Mouse (Mus musculus): Measurements from ENCODE around the gene Pou4f1. TPM values are rescaled to one million over a fixed set of nuclear protein-coding genes. Genes with fewer than 3 reads are reported as not detected.

Gene Pou4f1
- polyA plus RNA-seq, 2 experiments, result 0.02 TPM; not detected in 1

GRCm38 (mm10) chr14:104465483-104466235, 2.1 kb downstream of the Pou4f1 start:
- Histone ChIP-seq H3K36me3 (replicated peaks; ENCODE audit: control insufficient read depth, insufficient read depth, low read depth) (no peaks in the 10 kb centered on the region), H3K4me2 (ENCODE audit: low read depth) (peak overlapping the region; percentile 9; the same call in 1 of the 2 replicates), H3K4me3 (ENCODE audit: insufficient read depth in 1 of 2, low read depth in 2 of 2, low read length in 2 of 2) (no peak overlapping the region), H3K27me3 (ENCODE audit: control insufficient read depth, insufficient read depth, low read length) (peaks cover 95% of the 10 kb centered on the region), H3K4me1 (replicated peaks; ENCODE audit: control insufficient read depth in 2 of 2, insufficient read depth in 2 of 2, low read length in 1 of 2) (no peaks in the 10 kb centered on the region), H3K9ac (replicated peaks) (no peak overlapping the region), H3K27ac (no peak overlapping the region), H3K9me3 (ENCODE audit: control insufficient read depth, low read length) (no peaks in the 10 kb centered on the region)
- no peak for TF ChIP-seq CTCF (IDR thresholded peaks at IDR 0.05; ENCODE audit: low read depth)
- no peak for TF ChIP-seq EP300 (IDR thresholded peaks at IDR 0.05; ENCODE audit: low read depth)
- DNase-seq (ENCODE audit: low read depth in 3 of 3, low spot score in 3 of 3), result no peak
- no peak for ATAC-seq (ENCODE audit: insufficient read depth)
- whole genome bisulfite sequencing (ENCODE audit: insufficient replicate concordance), result 1% methylated on average over 64 of the region's 64 CpGs

GRCm38 (mm10) chr14:104464841-104465240, 3.0 kb downstream of the Pou4f1 start:
- Histone ChIP-seq H3K27me3 (ENCODE audit: control insufficient read depth, insufficient read depth, low read length) (peaks cover 95% of the 10 kb centered on the region), H3K4me3 (ENCODE audit: insufficient read depth in 1 of 2, low read depth in 2 of 2, low read length in 2 of 2) (no peak overlapping the region), H3K27ac (no peak overlapping the region), H3K9me3 (ENCODE audit: control insufficient read depth, low read length) (no peaks in the 10 kb centered on the region), H3K4me1 (replicated peaks; ENCODE audit: control insufficient read depth in 2 of 2, insufficient read depth in 2 of 2, low read length in 1 of 2) (no peaks in the 10 kb centered on the region), H3K4me2 (ENCODE audit: low read depth) (no peak overlapping the region), H3K36me3 (replicated peaks; ENCODE audit: control insufficient read depth, insufficient read depth, low read depth) (no peaks in the 10 kb centered on the region), H3K9ac (replicated peaks) (no peak overlapping the region)
- no peak for ATAC-seq (ENCODE audit: insufficient read depth)
- TF ChIP-seq CTCF (IDR thresholded peaks at IDR 0.05; ENCODE audit: low read depth), result no peak
- no peak for TF ChIP-seq EP300 (IDR thresholded peaks at IDR 0.05; ENCODE audit: low read depth)
- 5% methylated on average over 5 of the region's 5 CpGs for WGBS (ENCODE audit: insufficient replicate concordance)
- no peak for DNase-seq (ENCODE audit: low read depth in 3 of 3, low spot score in 3 of 3)

GRCm38 (mm10) chr14:104463631-104464250, 4.1 kb downstream of the Pou4f1 start:
- 7% methylated on average over 5 of the region's 5 CpGs for WGBS (ENCODE audit: insufficient replicate concordance)
- no peak for ATAC-seq (ENCODE audit: insufficient read depth)
- no peak overlapping the region for H3K27ac ChIP-seq
- no peaks in the 10 kb centered on the region for H3K4me1 ChIP-seq (replicated peaks; ENCODE audit: control insufficient read depth in 2 of 2, insufficient read depth in 2 of 2, low read length in 1 of 2)
- H3K27me3 ChIP-seq (ENCODE audit: control insufficient read depth, insufficient read depth, low read length), result peaks cover 95% of the 10 kb centered on the region
- no peak for TF ChIP-seq EP300 (IDR thresholded peaks at IDR 0.05; ENCODE audit: low read depth)
- TF ChIP-seq CTCF (IDR thresholded peaks at IDR 0.05; ENCODE audit: low read depth), result no peak
- no peak overlapping the region for H3K4me3 ChIP-seq (ENCODE audit: insufficient read depth in 1 of 2, low read depth in 2 of 2, low read length in 2 of 2)
- DNase-seq (ENCODE audit: low read depth in 3 of 3, low spot score in 3 of 3), result no peak
- no peaks in the 10 kb centered on the region for H3K9me3 ChIP-seq (ENCODE audit: control insufficient read depth, low read length)
- H3K9ac ChIP-seq (replicated peaks), result no peak overlapping the region
- H3K36me3 ChIP-seq (replicated peaks; ENCODE audit: control insufficient read depth, insufficient read depth, low read depth), result no peaks in the 10 kb centered on the region
- no peak overlapping the region for H3K4me2 ChIP-seq (ENCODE audit: low read depth)

GRCm38 (mm10) chr14:104461286-104462240, 6.2 kb downstream of the Pou4f1 start:
- Histone ChIP-seq H3K27me3 (ENCODE audit: control insufficient read depth, insufficient read depth, low read length) (peaks cover 92% of the 10 kb centered on the region), H3K4me2 (ENCODE audit: low read depth) (no peak overlapping the region), H3K36me3 (replicated peaks; ENCODE audit: control insufficient read depth, insufficient read depth, low read depth) (no peaks in the 10 kb centered on the region), H3K4me3 (ENCODE audit: insufficient read depth in 1 of 2, low read depth in 2 of 2, low read length in 2 of 2) (no peak overlapping the region), H3K9me3 (ENCODE audit: control insufficient read depth, low read length) (no peaks in the 10 kb centered on the region), H3K27ac (no peak overlapping the region), H3K4me1 (replicated peaks; ENCODE audit: control insufficient read depth in 2 of 2, insufficient read depth in 2 of 2, low read length in 1 of 2) (no peaks in the 10 kb centered on the region), H3K9ac (replicated peaks) (no peak overlapping the region)
- no peak for ATAC-seq (ENCODE audit: insufficient read depth)
- TF ChIP-seq EP300 (IDR thresholded peaks at IDR 0.05; ENCODE audit: low read depth) (no peak), CTCF (IDR thresholded peaks at IDR 0.05; ENCODE audit: low read depth) (no peak)
- WGBS (ENCODE audit: insufficient replicate concordance), result 1% methylated on average over 10 of the region's 10 CpGs
- no peak for DNase-seq (ENCODE audit: low read depth in 3 of 3, low spot score in 3 of 3)
